Mouse (Mus musculus): ENCODE results near the gene Mfsd14a. TPM values are rescaled to one million over a fixed set of nuclear protein-coding genes. Genes with fewer than 3 reads are reported as not detected.
"Not testable (repeated sequence)": the region's sequence is repeated elsewhere in the genome, so short reads cannot be mapped to it uniquely, and the experiment has no call there.

Mfsd14a gene
- polyA plus RNA-seq, 1 experiment, result 27.3 TPM

- DNase-seq, result no peak
- no peak for TF ChIP-seq POLR2A (IDR thresholded peaks at IDR 0.05; ENCODE audit: borderline replicate concordance, extremely low read depth, low read depth, low read length)
- no peak for TF ChIP-seq CTCF (IDR thresholded peaks at IDR 0.05; ENCODE audit: insufficient read depth, low read length)
- no peaks in the 10 kb centered on the region for H3K4me1 ChIP-seq (ENCODE audit: control insufficient read depth, insufficient read depth, low read length)
- 84% methylated on average over 8 of the region's 8 CpGs for WGBS
- H3K4me3 ChIP-seq (replicated peaks; ENCODE audit: extremely low read depth, low read depth, low read length), result no peak overlapping the region
These were observed 32.6 kb upstream of the Mfsd14a start for GRCm38 (mm10) chr3:116694955-116695665.

- 92% methylated on average over 3 of the region's 3 CpGs for WGBS
- no peak for TF ChIP-seq CTCF (IDR thresholded peaks at IDR 0.05; ENCODE audit: insufficient read depth, low read length)
- TF ChIP-seq POLR2A (IDR thresholded peaks at IDR 0.05; ENCODE audit: borderline replicate concordance, extremely low read depth, low read depth, low read length), result no peak
- H3K4me1 ChIP-seq (ENCODE audit: control insufficient read depth, insufficient read depth, low read length), result no peaks in the 10 kb centered on the region
- no peak overlapping the region for H3K4me3 ChIP-seq (replicated peaks; ENCODE audit: extremely low read depth, low read depth, low read length)
- no peak for DNase-seq
These were observed 31.8 kb upstream of the Mfsd14a start for GRCm38 (mm10) chr3:116694312-116694711.

DNA sequence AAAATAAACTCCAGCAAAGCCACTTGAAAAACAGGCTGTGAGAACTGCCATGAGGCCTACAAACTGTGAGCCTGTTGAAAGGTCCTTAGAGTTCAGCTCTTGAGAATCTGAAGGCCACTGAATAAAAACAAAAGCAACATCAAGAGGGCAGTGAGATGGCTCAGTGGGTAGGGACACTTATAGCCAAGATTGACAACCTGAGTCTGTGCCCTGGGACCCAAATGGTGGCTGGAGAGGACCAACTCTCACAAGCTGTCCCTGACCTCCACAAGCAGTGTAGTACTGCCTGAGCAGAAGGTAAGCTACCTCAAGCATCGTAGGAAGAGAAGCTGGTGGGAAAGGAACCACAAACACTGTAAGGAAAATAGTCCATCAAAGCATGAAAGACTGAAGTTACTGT is 18.7 kb upstream of the Mfsd14a start, which contains the start of gene Gm43191:
Gene Gm43191, minus strand, starts transcription at position 101 of the 400 bp plus-strand sequence.
- whole genome bisulfite sequencing, result 100% methylated on average over 1 of the region's 1 CpGs
- no peaks in the 10 kb centered on the region for H3K4me1 ChIP-seq (ENCODE audit: control insufficient read depth, insufficient read depth, low read length)
- TF ChIP-seq POLR2A (IDR thresholded peaks at IDR 0.05; ENCODE audit: borderline replicate concordance, extremely low read depth, low read depth, low read length) (no peak), CTCF (IDR thresholded peaks at IDR 0.05; ENCODE audit: insufficient read depth, low read length) (no peak)
- no peak for DNase-seq
- no peak within 1 kb of the TSS for H3K4me3 ChIP-seq (replicated peaks; ENCODE audit: extremely low read depth, low read depth, low read length)

- peaks cover 11% of the 10 kb centered on the region for H3K4me1 ChIP-seq (ENCODE audit: control insufficient read depth, insufficient read depth, low read length)
- H3K4me3 ChIP-seq (replicated peaks; ENCODE audit: extremely low read depth, low read depth, low read length); DNase-seq: not testable (repeated sequence)
- WGBS, result 94% methylated on average over 9 of the region's 9 CpGs
These were observed 1.8 kb upstream of the Mfsd14a start for GRCm38 (mm10) chr3:116664281-116664680.

DNA sequence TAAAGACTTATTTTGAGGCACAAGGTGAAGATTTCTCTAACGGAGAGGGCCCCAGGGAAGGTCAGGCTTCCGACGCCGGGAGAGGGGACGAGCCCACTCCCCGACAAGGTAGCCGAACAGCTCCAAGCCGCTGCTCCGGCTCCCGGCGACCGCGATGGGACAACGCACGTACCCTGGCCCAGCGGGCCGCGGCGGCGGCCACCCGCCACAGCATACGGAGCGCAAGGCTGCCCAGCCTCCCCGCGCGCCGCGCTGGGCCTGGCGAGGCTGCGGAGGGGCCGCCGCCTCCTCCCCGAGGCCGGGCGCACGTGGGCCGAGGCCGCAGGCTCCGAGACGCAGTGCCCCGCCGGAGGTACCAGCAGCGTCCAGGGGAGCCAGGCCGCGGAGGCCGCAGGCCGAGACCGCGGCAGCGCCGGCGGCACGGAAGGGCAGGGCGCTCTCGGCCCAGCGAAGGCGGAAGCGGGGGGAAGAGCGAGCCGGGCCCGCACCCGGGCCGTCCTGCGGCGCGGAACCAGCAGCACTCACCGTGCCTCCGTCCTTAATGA is 535 bp downstream of the Mfsd14a start:
- no peak for DNase-seq
- H3K4me1 ChIP-seq (ENCODE audit: control insufficient read depth, insufficient read depth, low read length), result peaks cover 20% of the 10 kb centered on the region
- under 1% methylated on average over 67 of the region's 68 CpGs for WGBS
- TF ChIP-seq CTCF (IDR thresholded peaks at IDR 0.05; ENCODE audit: insufficient read depth, low read length), result no peak
- no peak for TF ChIP-seq POLR2A (IDR thresholded peaks at IDR 0.05; ENCODE audit: borderline replicate concordance, extremely low read depth, low read depth, low read length)
- peak overlapping the region; percentile 95 for H3K4me3 ChIP-seq (replicated peaks; ENCODE audit: extremely low read depth, low read depth, low read length)

DNA sequence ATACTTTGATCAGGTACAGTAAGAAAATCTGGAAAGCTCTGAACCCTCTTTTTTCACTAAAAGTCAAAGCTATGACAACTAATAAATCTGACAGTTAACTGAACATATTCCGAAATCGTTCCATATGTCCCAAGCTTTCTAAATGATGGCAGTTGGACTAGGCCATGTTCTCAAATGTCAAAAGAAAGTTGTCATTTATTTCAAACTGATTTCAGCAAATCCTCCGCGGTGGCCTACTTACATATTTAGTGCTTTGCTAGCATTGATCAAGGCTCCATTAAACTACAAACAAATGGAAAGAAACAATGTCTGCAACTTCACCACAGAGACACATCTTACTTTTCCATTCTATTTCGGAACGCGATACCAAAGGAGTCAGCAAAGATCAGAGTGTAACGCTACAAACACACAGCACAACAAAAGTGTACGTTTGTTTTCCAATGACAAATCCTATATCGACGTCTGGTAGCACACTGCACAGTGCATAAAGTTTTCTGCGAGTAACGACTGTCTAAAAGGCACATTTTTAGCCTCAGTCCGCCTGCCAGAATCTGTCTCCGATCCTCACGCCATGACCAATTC is 1.1 kb downstream of the Mfsd14a start:
- H3K4me3 ChIP-seq (replicated peaks; ENCODE audit: extremely low read depth, low read depth, low read length), result peak overlapping the region; percentile 95
- DNase-seq, result no peak
- WGBS, result 3% methylated on average over 16 of the region's 16 CpGs
- peaks cover 22% of the 10 kb centered on the region for H3K4me1 ChIP-seq (ENCODE audit: control insufficient read depth, insufficient read depth, low read length)
- TF ChIP-seq POLR2A (IDR thresholded peaks at IDR 0.05; ENCODE audit: borderline replicate concordance, extremely low read depth, low read depth, low read length) (no peak), CTCF (IDR thresholded peaks at IDR 0.05; ENCODE audit: insufficient read depth, low read length) (no peak)

DNA sequence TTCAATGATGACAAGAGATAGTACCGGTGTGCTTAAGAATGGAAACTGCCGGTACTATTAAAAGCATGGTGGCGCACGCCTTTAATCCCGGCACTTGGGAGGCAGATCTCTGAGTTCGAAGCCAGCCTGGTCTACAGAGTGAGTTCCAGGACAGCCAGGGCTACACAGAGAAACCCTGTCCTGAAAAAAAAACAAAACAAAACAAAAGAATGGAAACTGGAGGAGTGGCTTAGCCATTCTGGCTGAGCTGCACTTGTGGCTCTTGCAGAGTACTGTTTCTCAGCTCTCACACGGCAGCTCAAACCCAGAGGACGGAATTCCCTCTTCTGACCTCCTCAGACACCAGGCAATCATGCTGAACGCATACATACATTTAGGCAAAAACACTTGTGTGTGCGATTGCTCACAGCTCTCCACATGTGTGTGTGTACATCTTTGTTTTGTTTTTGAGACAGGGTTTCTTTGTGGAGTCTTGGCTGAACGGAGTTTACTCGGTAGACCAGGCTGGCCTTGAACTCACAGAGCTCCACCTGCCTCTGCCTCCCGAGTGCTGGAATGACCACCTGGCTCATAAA is 2.5 kb downstream of the Mfsd14a start:
- Histone ChIP-seq H3K4me1 (ENCODE audit: control insufficient read depth, insufficient read depth, low read length) (peaks cover 25% of the 10 kb centered on the region), H3K4me3 (replicated peaks; ENCODE audit: extremely low read depth, low read depth, low read length) (no peak overlapping the region)
- DNase-seq, result no peak
- 61% methylated on average over 13 of the region's 13 CpGs for WGBS
- TF ChIP-seq POLR2A (IDR thresholded peaks at IDR 0.05; ENCODE audit: borderline replicate concordance, extremely low read depth, low read depth, low read length), result no peak

GRCm38 (mm10) chr3:116658928-116659565 is 3.4 kb downstream of the Mfsd14a start:
- TF ChIP-seq POLR2A (IDR thresholded peaks at IDR 0.05; ENCODE audit: borderline replicate concordance, extremely low read depth, low read depth, low read length) (no peak), CTCF (IDR thresholded peaks at IDR 0.05; ENCODE audit: insufficient read depth, low read length) (no peak)
- Histone ChIP-seq H3K4me3 (replicated peaks; ENCODE audit: extremely low read depth, low read depth, low read length) (no peak overlapping the region), H3K4me1 (ENCODE audit: control insufficient read depth, insufficient read depth, low read length) (peaks cover 25% of the 10 kb centered on the region)
- 62% methylated on average over 15 of the region's 15 CpGs for WGBS
- DNase-seq, result no peak

GRCm38 (mm10) chr3:116656184-116656965 is 6.1 kb downstream of the Mfsd14a start:
- 47% methylated on average over 7 of the region's 7 CpGs for WGBS
- no peak for DNase-seq
- Histone ChIP-seq H3K4me3 (replicated peaks; ENCODE audit: extremely low read depth, low read depth, low read length) (no peak overlapping the region), H3K4me1 (ENCODE audit: control insufficient read depth, insufficient read depth, low read length) (peaks cover 23% of the 10 kb centered on the region)
- TF ChIP-seq CTCF (IDR thresholded peaks at IDR 0.05; ENCODE audit: insufficient read depth, low read length) (no peak), POLR2A (IDR thresholded peaks at IDR 0.05; ENCODE audit: borderline replicate concordance, extremely low read depth, low read depth, low read length) (no peak)

- peaks cover 13% of the 10 kb centered on the region for H3K4me1 ChIP-seq (ENCODE audit: control insufficient read depth, insufficient read depth, low read length)
- not testable (repeated sequence) for H3K4me3 ChIP-seq (replicated peaks; ENCODE audit: extremely low read depth, low read depth, low read length); DNase-seq
- WGBS, result 95% methylated on average over 11 of the region's 11 CpGs
These were observed 8.4 kb downstream of the Mfsd14a start for GRCm38 (mm10) chr3:116654051-116654450.
